Mouse (Mus musculus) cerebellum, postnatal 25 days (tissue): ENCODE data around the gene Vmn2r113.
"Not testable (repeated sequence)": the region's sequence is repeated elsewhere in the genome, so short reads cannot be mapped to it uniquely, and the experiment has no call there.

Experiments used
- DNase-seq, 2 experiments: peaks; one replicate each; pipeline ENCODE4 v3.0.0; 2021; ENCODE audit warnings: mixed read lengths in 2 of 2

Gene Vmn2r113

GRCm38 (mm10) chr17:22942684-22943083 lies at the start of gene Vmn2r113:
Gene Vmn2r113 (plus strand): TSS chr17:22942984.
- DNase-seq = not testable (repeated sequence)
